ENCODE assay signal across 17 mouse cellular contexts in genomic region chr11:40286391-40286790, GRCm38 (mm10).
"Had no signal": no experiment of that assay in that cellular context is flagged by ENCODE, and none has a peak within 500 bp of the region (broad histone marks: within the 10 kb centered on the region; RNA-seq: fewer than 3 reads in every experiment).

No protein-coding gene starts in this region.

- DNase-seq: kidney, adult 11 months; kidney, adult 9 months; kidney, postnatal 36 days; layer of hippocampus, adult 9-11 months; layer of hippocampus, postnatal 36 days; lung, embryonic 14.5 days; lung, postnatal 10 days; retina, postnatal 1 day; right cerebral cortex, postnatal 4 days; spleen, adult 18-20 months; thymus, adult 18-20 months; thymus, postnatal 14 days had no signal

- H3K36me3 ChIP-seq: limb, embryonic 15.5 days; liver, embryonic 12.5 days had no signal

- H3K9me3 ChIP-seq: limb, embryonic 15.5 days; liver, embryonic 12.5 days; megakaryocyte, embryonic 14.5 days had no signal

- H3K9ac ChIP-seq: limb, embryonic 15.5 days; liver, embryonic 12.5 days; lung, embryonic 14.5 days had no signal

- H3K27ac ChIP-seq: kidney, postnatal 0 days; limb, embryonic 15.5 days; liver, embryonic 12.5 days; macrophage had no signal

- H3K4me3 ChIP-seq: limb, embryonic 15.5 days; liver, embryonic 12.5 days; megakaryocyte, embryonic 14.5 days had no signal

- H3K27me3 ChIP-seq: limb, embryonic 15.5 days; liver, embryonic 12.5 days; megakaryocyte, embryonic 14.5 days had no signal

- H3K4me1 ChIP-seq: limb, embryonic 15.5 days; liver, embryonic 12.5 days; megakaryocyte, embryonic 14.5 days had no signal

- H3K4me2 ChIP-seq: limb, embryonic 15.5 days; liver, embryonic 12.5 days; lung, embryonic 14.5 days had no signal

- ATAC-seq: liver, embryonic 12.5 days had no signal
